Mouse (Mus musculus): ENCODE results near the gene Gm13030.
"Not testable (repeated sequence)": the region's sequence is repeated elsewhere in the genome, so short reads cannot be mapped to it uniquely, and the experiment has no call there.

The Gm13030 gene

DNA sequence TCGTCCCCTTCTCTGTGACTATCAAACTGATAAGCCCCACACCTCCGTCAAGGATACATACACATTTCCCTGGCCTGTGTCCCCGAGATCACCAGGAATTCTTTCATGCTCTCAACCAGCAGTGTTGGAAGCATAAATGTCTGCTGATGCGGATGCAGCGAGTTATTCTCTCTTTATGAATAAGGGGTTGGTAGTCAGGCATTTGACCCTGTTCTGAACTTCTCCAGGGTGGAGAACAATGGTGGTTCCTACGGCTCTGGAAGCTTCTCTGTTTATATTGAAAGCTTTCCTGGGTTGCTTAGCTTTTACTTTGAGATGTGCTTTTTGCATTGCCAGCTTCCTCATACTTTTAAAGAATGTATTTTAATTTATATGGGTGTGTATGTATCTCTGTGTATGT is at the start of gene Gm13030:
Gene Gm13030, minus strand, starts transcription at position 101 of the 400 bp plus-strand sequence.
- no peak for DNase-seq (ENCODE audit: low spot score in 2 of 2)

DNA sequence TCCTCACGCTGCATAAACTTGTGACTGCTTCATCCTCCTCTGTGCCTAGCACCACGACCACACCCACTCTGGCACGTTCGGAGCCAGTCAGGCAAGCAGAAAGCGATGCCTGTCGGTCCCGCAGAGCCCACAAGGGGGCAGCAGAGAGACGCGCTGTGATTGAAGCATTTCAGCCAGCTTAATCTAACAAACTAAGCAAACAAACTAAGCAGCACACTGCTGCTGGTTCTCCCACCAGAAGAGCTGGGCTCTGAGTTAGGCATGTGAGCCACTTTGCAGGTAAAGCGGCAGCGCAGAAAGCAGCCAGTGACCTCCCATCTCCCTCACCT is 48.3 kb upstream of the Gm13030 start:
- DNase-seq (ENCODE audit: low spot score in 2 of 2): peak; percentile 100

DNA sequence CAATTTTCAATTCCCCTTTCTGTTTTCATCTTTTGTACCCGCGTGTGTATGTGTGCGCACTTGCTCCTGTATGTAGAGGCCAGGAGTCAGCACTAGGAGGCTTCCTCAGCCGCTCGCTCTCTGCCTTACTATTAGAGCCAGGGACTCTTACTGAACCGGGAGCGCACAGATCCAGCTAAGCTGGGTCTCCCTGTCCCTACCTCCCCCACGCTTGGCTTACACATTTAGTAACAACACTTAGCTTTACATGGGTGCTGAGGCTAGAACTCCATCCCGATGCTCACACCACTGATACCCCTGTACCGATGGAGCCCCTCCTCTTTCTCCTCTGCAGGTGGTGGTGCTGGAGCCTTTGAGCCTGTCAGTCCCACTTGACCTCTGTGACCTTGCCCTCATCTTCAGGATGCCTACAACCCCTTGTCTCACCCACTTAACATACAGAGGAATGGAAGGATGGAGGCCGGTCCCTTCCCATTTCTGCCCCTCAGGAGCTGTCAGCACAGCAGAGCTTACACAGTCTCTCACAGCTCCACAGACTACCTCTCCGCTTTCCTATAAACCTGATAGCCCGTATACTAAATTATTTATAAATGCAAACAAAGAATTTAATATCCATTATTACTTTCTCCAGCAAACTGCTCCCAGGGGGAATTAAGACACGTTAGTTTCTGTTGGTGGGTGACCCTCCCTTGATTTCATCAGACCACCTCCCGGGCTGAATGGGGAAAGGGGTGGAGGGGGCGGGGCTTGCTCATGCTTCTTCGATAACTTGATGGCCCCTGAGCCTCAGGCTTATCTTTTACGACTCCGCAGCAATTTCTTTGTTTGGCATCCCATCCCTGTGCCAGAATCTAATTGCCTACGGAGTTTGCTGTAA is 47.7 kb upstream of the Gm13030 start:
- no peak for DNase-seq (ENCODE audit: low spot score in 2 of 2)

DNA sequence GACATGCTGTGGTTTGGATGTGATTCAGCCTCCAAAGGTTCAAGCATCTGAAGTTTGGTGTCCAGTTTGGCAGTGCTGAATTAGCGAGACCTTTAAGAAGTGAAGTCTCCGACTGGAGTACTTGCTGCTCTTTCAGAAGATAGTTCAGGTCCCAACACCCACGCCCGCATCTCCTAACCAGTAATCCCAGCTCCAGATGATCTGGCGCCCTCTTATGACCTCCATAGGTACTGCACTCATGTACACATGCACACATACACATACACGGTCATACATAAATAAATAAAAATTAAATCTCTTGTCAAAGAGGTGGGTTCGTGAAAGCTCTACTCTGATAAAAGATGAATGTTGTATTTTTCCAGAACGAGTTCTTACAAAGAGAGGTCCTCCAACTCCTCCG is 43.5 kb upstream of the Gm13030 start:
- DNase-seq (ENCODE audit: low spot score in 2 of 2): no peak

DNA sequence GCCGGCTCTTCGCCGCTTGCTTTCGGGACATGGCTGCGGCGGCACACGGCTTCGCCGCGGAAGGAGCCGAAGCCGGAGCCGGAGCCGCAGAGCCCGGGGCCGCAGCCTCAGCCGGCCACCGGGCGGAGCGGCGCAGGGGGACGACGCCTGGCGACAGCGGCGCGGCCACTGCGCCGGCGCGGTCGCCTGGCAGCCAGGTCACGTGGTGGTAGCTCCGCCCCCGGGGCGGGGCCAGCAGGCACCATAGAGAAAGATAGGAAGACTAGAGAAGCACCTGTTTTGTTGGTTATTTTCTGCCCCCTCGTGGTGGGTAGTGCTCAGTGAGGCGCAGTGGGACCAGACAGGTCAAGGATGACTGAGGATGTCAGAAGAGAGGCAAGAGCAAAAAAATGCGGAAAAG is 40.0 kb upstream of the Gm13030 start, which contains the start of gene Otud3:
Gene Otud3, minus strand, starts transcription at position 149 of the 400 bp plus-strand sequence.
- DNase-seq (ENCODE audit: low spot score in 2 of 2): peak; percentile 91 to 95

DNA sequence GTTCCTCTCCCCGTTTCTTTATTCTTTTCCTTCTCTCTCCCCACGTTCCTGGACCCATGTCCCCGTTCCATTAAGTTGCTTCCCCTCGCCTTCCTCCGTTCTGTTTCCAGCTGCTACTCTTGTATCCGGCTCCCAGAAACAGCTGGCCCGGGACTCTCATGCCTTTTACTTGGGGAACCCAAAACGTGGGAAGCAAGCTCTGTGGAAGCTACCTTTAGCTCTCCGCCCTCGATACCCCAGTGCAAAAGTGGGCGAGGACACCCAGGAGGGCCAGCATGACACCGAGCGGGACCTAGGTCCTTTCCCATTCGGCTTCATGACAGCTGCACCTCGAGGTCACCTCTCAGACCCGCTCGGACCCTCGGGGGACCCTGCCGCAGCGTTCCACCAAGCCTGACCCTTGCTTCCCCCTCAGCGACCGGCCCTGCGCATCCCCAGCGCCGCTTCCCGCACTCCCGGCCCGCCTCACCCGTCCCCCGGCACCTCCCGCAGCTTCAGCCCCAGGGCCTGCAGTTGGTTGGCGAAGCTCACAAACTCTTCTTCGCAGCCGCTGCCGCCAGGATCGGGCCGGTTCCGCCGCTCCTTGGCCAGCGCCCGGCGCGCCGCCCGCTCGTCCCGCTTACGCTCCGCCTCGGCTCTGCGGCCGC is 39.5 kb upstream of the Gm13030 start:
- DNase-seq (ENCODE audit: low spot score in 2 of 2): no peak

DNA sequence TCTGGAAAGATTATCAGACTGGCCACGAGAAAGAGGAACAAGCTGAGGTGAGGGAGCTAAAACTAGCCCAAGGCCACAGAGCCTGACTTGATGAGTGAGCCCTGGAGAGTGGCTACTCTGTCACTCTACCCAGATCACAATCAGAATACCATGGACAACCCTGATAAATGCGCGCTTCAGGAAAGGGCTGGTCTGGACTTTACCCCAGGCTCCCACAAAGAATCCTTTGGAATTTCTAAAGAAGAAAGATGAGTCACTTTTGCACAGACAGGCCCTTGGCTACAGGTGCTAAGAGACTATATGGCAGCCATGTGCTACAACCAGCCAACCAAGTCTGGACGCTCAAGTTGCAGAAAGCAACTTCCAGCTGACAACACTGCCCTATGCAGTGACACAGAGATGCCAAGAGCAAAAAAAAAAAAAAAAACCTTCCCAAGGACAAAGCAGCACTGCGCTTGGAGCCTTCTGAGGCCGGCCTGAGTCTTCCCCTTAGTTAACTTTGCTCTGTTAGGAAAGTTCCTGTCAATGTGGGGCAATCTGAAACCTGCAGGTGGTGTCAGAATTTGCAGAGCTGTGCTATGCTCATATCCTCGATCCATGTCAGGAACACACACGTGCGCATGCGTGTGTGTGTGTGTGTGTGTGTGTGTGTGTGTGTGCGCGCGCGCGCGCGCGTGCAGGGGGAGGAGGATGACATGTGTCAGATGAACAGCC is 32.0 kb upstream of the Gm13030 start:
- peak in 1 of 2 experiments; percentile 1 for DNase-seq (ENCODE audit: low spot score in 2 of 2)

DNA sequence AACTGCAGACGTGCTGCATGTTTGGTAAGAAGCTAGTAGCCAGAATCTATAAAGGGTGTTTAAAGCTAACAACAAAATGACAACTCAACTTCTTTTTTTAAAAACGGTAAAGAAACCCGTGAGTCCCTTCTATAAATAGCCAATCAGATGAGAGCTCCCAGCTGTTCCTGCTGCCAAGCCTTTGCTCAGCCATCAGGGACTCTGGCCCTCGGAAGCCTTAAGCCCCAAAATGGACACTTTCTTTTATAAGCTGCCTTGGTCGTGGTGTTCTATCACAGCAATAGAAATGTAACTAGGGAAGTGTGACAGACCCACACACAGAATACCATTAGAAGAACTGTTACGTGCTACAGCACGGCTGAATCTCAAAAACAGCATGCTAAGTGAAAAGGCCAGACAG is 25.6 kb upstream of the Gm13030 start:
- DNase-seq (ENCODE audit: low spot score in 2 of 2): no peak

DNA sequence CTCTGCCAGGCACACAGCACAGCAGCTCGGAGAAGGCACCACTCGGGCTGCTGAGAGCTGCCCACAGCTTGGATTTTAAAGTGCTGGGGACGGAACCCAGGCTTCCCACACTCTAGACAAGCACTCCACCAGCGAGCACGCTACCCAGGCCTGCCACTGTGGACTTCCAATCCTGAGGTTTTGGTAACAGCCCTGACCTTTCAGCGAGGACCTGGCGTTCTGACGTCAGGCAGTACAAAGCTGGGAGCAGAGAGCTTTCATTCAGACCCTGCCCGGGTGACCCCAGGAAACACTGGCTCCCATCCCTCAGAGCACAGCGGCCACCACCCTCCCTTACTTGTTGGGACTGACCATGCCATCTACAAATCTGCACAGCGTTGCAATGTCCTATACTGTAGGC is 20.0 kb upstream of the Gm13030 start:
- DNase-seq (ENCODE audit: low spot score in 2 of 2): not testable (repeated sequence)

DNA sequence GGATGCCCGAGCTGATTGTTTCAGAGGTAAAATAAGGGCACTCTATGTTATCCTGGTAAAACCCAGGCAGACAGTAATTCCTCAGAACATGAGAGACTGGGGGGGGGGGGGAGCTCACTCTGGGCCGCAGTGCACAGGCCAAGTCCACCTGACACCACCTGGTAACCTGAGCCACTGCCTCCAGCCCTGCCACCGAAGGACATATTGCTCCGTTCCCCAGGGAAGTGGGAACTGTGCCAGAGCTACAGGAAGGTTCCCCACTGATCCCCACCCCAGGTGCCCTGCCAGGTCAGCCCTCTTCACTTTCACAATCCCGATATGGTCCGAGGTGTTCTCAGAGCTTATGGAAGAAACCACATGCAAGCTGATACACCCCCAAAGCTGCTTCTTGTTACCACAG is 18.9 kb upstream of the Gm13030 start:
- no peak for DNase-seq (ENCODE audit: low spot score in 2 of 2)

DNA sequence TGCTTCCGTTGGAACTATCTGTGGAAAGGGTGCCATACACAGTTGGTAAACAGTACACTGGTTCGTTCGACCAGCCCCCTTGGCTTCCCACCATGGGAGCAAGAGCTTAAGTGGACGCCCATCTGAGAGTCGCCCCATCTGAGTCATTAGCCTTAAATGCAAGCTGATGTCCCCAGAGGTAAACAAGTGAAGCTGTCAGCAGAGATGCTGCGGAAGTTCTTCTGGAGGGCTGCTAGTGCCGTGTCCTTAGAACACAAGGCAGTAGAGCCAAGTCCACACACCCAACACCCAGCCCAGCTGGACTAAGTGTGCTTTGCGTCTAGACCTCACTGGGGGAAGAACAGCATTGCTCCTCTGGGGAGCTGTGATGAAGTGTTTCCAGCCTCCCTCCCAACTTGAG is 15.9 kb upstream of the Gm13030 start:
- no peak for DNase-seq (ENCODE audit: low spot score in 2 of 2)

DNA sequence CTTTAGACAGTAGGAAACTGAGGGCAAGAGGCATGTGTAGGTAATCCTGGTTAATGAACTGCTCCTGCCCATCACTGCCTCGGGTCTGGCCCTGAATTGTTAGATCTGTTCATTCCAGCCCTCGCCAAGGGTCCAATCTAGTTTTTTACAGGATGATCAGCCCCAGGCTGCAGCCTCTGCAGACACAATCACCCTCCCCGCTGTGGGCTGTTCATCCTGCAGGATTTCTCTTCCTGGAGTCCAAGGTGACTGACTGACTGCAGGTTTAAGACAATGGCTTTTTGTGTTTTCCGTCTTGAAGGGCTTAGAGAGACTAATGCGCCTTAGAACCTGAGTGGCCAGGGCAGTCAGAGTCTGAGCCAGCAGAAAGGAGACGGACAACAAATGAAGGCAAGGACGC is 15.4 kb upstream of the Gm13030 start:
- no peak for DNase-seq (ENCODE audit: low spot score in 2 of 2)

DNA sequence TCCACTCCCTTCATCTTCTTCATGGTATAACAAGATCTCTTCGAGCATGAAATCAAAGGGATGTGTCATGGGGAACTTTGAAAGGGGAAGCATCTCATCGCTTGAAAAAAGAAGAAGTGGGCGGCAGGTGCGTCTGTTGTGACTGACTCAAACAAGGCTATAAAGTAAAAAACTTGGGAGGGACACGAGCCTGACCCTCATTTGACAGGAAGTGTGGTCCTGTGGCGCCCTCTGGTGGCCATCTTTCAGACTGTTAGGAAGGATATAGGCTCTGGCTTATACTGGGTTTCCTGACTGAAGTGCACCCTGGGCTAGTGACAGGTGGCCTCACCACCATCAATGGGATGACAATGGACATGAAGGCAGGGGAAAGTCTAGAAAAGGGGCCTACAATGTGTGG is 10.5 kb upstream of the Gm13030 start:
- peak; percentile 94 for DNase-seq (ENCODE audit: low spot score in 2 of 2)

DNA sequence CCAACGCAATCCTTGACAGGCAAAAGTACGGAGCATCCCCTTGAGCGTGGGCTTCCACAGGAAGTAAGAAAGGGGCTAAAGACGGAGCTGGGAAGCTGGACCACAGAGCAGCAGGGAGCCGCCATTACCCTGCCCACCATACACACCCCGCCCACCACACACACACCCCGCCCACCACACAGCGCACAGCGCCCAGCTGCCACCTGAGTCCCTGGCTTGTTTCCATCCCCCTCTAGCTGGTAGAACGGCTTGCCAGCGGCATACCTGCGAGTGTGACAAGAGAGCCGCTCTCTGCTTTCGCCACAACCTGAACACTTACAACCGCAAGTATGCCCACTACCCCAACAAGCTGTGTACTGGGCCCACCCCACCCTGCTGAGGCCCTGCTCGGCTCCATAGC is 8.4 kb upstream of the Gm13030 start:
- peak; percentile 64 to 69 for DNase-seq (ENCODE audit: low spot score in 2 of 2)

DNA sequence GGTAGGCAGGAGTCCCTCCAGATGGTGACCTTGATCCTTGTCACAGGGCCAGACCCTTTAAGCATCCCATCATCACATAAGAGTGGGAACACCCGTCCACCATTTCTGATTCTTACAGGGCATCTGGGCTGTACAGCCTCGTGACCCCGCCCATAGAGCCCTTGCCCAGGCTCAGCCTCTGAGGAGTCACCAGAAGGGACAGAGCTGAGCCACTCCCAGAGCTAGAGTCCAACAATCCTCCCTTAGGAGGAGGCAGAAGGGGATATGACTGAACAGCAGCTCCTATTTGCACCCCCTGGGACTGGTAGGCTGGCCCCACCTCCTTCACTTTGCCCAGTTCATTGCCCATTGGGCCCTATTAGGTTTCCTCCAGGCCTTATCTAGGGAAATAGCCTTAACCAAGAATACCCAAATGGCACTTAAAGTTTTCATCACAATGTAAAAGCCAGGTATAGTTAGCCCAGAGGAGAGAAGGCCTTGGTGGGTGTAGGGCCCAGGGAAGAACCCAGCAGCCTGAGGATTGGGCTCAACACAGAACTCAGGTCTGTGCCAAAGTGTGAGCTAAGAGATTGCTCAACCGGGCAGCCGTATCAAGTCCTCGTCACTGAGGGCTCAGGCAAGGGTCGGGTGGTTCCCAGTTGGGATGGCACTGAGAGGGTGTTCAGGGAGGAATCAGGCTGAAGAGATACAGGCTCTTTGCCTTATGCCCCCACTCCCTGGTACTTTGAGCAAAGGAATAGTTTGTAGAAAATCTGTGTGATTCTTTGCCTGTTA is 7.2 kb upstream of the Gm13030 start:
- DNase-seq (ENCODE audit: low spot score in 2 of 2): no peak

DNA sequence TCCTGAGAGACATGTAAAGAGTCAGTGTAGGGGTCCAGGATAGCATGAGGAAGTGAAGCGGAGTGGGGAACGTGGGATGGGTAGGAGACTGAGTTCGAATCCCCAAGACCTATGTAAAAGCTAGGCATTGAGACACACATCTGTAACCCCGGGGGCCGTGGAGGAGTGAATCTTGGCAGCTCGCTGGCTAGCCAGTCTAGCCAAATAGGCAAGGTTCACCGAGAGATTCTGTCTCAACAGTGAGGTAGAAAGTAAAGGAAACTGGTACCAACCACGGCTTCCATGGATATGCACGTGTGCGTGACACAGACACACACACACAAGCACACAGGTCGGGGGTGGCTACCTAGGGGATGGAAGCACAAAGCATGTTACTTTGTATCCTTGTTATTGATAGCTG is 6.0 kb upstream of the Gm13030 start:
- DNase-seq (ENCODE audit: low spot score in 2 of 2): no peak

DNA sequence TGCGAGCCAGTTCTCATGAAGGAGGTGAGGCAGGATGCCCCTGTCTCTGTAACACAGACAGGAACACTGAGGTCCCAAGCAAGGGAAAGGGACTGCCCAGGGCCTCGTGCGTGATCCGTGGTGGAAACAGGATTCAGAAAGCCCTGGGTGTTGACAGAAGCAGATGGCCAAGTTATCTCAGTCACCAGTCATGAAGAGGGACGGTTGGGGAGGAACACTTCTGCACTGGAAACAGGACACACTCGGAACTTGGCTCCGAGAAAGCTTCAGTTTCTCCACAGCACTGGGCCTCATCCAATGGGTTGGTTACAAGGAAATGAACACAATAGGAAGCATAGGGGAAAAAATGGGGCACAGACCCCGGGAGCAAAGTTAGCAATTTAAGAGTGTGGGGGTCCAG is 5.0 kb upstream of the Gm13030 start:
- DNase-seq (ENCODE audit: low spot score in 2 of 2): no peak

DNA sequence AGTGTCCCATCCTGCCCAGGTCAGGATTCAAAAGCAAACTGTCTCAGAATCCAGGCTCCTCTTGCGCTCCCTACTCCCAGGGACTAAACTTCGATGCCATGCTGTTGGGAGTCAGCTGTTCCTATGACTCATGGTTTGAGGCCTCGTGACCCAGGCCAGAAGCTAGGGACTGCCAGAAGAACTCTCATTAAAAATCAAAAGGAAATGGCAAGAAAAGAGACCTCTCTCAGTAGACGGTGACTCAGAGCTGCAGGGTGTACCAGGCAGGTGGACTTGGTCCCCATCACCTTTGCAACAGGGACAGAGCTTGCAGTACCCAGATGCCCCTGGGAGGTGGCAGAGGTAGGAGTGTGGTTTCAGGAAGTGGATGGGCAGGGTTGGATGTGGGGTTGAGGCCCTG is 4.0 kb upstream of the Gm13030 start, which contains the start of gene Pla2g2e:
Gene Pla2g2e, plus strand, starts transcription at position 212 of the 400 bp plus-strand sequence.
- no peak for DNase-seq (ENCODE audit: low spot score in 2 of 2)

DNA sequence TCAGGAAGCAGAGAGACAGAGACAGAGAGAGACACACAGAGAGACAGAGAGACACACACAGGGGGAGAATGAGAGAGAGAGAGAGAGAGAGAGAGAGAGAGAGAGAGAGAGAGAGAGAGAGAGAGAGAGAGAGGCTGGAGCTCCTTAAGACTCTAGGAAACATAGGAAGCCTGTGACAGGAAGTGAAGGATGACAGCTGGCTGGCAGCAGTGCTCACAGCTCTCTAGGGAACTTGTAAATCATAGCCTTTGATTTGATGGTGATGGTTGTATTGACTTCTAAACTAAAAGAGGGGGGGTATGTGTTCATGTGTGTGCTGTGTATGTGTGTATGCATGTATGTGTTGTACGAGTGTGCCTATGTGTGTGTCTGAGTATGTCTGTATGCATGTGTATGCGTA is 2.2 kb upstream of the Gm13030 start:
- no peak for DNase-seq (ENCODE audit: low spot score in 2 of 2)

DNA sequence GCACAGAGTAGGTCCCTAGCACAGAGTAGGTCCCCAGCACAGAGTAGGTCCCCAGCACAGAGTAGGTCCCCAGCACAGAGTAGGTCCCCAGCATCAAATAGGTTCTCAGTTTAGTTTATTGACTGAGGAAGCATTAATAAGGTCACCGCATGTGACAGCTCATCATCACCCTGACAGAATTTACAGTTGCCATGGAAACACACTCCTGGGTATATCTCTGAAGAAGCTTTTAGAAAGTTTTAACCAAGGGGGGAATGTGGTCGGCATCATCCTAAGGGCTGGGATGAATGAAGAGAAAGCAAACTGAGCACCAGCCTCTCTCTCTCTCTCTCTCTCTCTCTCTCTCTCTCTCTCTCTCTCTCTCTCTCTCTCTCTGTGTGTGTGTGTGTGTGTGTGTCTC is 1.5 kb upstream of the Gm13030 start:
- DNase-seq (ENCODE audit: low spot score in 2 of 2): not testable (repeated sequence)

DNA sequence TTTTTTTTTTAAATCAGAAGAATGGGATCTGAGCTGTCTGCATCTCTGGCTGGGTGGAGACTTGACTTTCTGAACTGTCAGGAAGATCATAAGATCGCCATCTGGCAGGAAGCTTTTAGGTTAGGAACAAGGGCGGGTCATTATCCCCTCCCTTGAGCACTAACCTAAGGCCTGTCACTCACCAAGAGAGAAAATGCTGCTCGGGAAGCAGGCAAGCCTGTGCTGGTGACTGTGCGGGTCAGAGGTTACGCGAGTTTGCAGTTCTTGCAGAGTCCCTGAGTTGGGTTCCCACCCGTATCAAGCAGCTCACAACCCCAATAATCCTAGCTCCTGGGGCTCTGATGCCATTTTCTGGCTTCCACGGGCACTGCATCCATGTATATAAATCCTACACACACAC is 5.1 kb downstream of the Gm13030 start:
- DNase-seq (ENCODE audit: low spot score in 2 of 2): no peak

DNA sequence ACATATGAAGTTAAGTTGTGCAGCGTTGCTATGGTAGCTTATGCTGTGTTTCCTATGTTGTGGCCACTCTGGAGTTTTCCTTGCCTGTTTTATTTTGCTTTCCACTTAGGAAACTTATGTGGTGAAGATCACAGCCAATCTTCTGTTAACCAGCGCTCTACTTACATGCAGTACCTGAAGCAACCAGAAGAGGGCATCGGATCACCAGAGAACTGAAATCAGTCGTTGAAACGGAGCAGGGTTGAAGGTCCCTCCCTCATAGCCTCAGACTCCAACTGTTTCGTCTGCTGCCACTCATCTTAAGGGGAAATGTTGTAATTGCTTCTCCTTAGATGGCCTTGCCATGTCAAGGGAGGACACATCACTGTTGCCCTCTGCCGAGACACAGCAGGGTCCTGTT is 7.4 kb downstream of the Gm13030 start:
- DNase-seq (ENCODE audit: low spot score in 2 of 2): peak; percentile 88 to 89

Data from right cerebral cortex, adult 2 months (tissue).